Mouse (Mus musculus): Measurements from ENCODE around the gene Mlxip. TPM values are rescaled to one million over a fixed set of nuclear protein-coding genes. Genes with fewer than 3 reads are reported as not detected.

Mlxip gene
- total RNA-seq, 2 experiments from 2014 or later, result 22.7 to 25.9 TPM

DNA sequence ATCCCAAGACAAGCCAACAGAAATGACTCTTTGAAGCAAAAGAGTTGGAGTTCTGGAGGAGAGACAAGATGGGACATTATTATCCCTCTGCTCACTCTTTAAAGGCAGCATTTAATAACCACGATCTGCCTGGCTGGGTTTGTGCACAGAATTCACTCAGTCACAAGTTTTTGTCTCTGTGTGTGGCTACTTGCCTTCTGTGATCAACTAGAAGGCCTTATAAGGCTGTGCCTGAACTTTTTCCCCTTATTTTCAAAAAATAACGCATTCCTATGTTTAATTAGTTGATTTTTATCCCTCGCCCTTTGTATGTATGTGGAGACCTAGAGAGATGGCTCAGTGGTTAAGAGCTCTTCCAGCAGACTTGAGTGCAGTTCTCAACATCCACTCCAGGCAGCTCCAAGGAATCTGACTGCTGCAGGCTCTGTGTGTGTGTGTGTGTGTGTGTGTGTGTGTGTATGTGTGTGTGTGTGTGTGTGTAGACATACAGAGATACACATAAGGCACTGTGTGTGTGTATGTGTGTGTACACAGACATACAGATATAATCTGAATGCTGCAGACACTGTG lies 37.8 kb downstream of the Mlxip start:
- no peak for DNase-seq

GRCm38 (mm10) chr5:123436071-123436779 lies 41.6 kb downstream of the Mlxip start:
- DNase-seq, result no peak

- peak; percentile 27 to 63 for DNase-seq
These were observed 42.2 kb downstream of the Mlxip start for GRCm38 (mm10) chr5:123436780-123437175.

GRCm38 (mm10) chr5:123438381-123438780 lies 43.8 kb downstream of the Mlxip start:
- no peak for DNase-seq

- DNase-seq, result no peak
These were observed 44.7 kb downstream of the Mlxip start for GRCm38 (mm10) chr5:123439312-123439711.

DNA sequence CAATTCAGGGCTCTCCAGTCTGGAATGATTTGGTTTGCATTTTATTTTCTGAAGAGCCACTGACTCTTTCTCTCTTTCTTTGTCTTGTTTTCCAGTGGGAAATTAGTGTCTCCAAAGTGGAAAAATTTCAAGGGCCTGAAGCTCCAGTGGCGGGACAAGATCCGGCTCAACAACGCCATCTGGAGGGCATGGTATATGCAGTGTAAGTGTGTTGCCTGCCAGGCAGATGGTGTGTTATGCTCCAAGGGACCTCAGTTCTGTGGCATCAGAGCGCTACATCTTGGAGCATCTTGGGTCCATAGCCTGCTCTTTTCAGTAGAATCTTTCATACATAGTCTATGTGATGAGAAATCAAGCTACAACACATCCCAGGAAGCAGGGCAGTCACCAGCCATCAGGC lies 45.3 kb downstream of the Mlxip start:
- peak; percentile 49 to 58 for DNase-seq

DNA sequence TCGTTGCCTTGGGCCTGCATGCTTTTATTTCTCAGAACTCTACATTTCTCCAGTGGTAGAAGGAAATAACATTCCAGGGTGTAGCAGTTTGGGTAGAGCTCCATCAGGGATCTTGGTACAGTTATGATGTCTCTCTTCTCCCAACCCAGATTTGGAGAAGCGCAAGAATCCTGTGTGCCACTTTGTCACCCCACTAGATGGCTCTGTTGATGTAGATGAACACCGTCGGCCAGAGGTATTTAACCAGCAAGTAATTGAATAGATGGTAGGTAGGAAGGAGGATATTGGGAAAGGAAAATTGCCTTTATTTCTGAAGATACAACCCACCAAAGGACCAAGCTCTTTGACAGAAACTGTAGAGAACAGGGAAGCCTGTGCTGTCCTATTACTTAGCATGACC lies 46.1 kb downstream of the Mlxip start:
- no peak for DNase-seq

- DNase-seq, result no peak
These were observed 47.7 kb downstream of the Mlxip start for GRCm38 (mm10) chr5:123442283-123442682.

GRCm38 (mm10) chr5:123444069-123444468 lies 49.5 kb downstream of the Mlxip start:
- DNase-seq, result peak; percentile 69 to 77

DNA sequence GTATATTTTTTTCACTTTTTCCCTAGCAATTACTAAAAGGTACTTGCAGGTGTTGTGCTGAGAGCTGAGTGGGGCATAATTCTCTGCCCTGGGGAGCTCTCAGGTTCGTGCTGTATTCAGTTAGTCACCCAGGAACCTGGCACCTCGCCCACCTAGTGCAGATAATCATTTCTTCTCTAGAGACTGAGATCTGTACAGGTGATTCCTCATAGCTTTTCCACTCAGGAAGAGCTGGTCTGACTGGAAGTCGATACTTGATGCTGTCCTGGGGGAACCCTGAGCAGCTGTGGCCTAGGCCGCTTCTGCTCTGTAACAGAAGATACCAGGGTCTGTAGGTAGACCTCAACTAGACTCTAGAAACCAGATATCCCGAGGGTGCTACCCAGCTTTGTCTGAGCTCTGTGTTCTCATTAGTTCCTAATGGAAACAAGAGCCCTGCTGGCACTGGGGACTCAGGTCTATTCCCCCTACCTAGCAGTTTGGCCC lies 50.3 kb downstream of the Mlxip start:
- DNase-seq, result no peak

GRCm38 (mm10) chr5:123451886-123452285 lies 57.3 kb downstream of the Mlxip start:
- DNase-seq, result no peak

DNA sequence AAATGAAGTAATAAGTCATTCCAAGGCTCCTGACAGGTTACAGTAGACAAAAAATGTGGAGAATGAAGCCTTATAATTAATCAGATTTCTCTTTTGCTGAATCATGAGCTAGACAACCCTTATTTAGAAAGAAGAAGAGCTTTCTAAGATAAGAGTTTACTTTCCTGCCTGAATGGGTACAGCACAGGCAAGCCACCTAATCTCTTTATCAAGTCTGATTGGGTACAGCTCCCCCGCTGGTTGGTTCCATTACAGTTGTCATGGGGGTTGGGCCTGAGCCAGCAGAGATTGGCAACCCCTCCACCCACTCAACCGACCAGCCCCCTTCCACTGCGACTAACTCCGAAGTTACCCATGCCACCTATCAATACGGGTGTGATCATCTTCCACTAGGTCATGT lies 66.8 kb downstream of the Mlxip start:
- DNase-seq, result no peak

GRCm38 (mm10) chr5:123464638-123465037 lies 70.0 kb downstream of the Mlxip start:
- no peak for DNase-seq

- no peak for DNase-seq
These were observed 76.3 kb downstream of the Mlxip start for GRCm38 (mm10) chr5:123470784-123471400.

DNA sequence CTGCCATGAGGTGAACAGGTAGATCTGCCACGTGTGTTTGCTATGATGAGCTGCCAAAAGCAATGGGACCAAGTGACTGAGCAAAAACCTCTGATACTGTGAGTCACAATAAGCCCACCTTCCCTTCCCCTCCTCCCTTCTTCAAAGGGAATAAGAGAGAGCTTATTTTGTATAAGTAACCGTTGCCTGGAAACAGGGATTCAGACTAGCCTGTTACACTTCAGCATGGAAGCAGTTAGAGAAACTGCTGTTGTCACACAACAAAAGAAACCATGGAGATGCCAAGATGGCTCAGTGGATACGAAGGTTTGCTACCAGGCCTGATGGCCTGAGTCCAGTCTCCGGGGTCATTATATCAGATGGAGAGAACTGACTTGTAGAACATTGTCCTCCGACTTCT lies 79.2 kb downstream of the Mlxip start:
- no peak for DNase-seq

- DNase-seq, result no peak
These were observed 93.2 kb downstream of the Mlxip start for GRCm38 (mm10) chr5:123487659-123488395.

DNA sequence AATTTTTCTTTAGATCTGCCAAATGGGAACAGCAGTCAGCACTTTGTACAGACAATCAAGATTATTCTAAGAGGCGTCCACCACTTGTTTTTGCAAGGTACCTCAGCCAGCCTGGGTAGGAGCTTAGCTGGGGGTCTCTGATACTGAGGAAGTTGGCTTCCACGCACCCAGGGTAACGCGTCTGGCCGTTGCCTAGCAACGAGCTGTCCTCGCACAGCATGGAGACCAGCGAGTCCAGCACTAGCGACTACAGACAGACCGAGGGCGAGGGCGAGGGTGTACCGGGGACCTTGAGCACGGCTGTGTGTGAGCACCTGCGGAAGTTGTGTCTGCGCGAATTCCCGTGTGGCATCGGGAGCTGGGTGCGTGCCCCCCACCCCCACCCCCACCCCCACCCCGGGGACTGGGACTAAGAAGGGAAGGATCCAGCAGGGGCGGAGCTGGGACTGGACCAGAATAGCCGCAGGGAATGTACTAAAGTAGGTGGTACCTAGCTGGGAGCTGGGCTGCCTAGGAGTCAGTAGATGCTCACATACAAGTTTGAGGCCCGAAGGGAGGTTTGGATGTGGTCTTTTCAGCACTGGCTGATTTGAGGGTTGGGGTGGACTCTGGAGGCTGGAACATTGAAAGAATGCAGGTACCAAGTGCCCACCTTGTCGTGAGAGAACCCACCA lies 94.7 kb downstream of the Mlxip start, which contains the start of the genes Lrrc43 and Il31:
Gene Lrrc43 (plus strand): TSS at position 194 of the 674 bp plus-strand sequence.
Gene Il31 (minus strand): TSS at position 378 of the 674 bp plus-strand sequence.
- no peak for DNase-seq

GRCm38 (mm10) chr5:123489935-123490334 lies 95.3 kb downstream of the Mlxip start:
- DNase-seq, result no peak

DNA sequence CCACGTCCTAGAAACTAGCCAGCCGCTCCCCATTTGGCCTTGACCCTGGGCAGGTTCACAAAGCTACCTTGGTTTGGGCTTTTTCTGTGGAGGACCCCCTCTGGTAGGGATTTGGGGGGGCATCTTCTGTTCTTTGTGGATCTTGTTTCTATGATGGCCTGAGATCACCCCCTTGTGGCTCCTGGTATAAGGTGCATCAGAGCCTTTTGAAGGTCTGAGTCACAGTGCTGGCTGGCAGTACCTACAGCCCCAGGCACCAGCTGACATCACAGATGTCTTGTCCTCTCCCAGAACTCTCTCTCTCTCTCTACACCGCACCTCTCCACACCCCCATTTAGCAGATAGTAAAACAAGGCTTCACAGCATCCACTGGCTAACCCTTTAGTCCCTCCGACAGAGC lies 105.1 kb downstream of the Mlxip start:
- DNase-seq, result peak; percentile 53 to 61

DNA sequence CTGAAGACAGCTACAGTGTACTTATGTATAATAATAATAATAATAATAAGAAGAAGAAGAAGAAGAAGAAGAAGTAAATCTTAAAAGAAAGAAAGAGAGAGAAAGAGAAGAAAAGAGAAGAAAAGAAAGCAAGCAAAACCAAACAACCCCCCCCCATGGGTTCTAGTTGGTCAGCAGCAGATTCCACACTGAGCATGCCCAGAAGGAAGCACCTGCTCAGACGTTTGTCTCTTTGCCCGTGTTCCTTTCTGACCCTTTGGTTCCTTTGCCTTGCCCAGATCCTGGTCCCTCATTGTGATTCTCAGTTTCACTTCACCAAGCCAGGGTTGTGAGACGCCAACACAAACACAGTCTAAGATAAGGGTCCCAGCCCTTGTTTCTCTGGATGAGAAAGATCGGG lies 107.4 kb downstream of the Mlxip start:
- no peak for DNase-seq

All from adrenal gland, postnatal 36 days (tissue).